Mouse (Mus musculus) induced T-regulatory cell, adult 2 months (primary cell): ENCODE data around the gene Olfr109.

Source experiments
- DNase-seq: peaks from one replicate; pipeline ENCODE4 v3.0.0-alpha.2; 2012; ENCODE audit warnings: low read depth

The Olfr109 gene

DNA sequence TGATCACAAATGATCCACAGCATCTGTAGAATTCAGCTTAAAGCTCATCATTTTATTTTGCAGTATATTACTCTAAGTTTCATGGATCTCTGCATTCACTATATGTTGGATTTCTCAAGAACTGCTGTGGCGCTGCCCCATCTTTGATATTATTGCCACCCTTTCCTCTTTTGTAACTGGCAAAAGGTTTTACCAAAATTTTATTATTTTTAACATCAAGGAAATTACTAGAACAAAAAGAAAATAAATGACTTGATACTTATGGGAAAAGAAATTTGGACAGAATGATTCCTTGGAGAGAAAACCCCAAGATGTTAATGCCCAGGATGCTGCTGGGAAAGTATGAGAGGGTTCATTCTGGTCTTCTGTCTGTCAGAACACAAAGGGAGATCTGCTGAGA is at the start of gene Olfr109:
Gene Olfr109, plus strand, starts transcription at position 301 of the 400 bp plus-strand sequence.
- DNase-seq: no peak

DNA sequence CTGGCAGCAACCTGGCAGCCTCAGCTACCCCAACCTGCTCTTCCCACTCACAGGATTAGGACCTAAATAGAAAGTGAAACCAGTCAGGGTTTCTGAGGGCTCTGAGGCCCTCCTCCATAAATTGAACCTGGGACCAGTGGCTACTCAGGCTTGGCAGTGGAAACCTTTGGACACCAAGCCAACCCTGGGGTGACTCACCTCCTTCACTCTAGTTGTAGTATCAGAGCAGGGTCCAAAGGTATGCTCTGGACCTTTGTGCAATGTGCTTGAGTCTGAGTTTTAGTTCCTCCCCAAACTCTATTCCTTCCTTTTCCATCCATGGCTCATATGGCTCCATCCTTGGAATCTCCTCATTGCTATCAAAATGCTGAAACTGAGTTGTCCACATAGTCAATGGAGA is 45.3 kb upstream of the Olfr109 start:
- DNase-seq: no peak

DNA sequence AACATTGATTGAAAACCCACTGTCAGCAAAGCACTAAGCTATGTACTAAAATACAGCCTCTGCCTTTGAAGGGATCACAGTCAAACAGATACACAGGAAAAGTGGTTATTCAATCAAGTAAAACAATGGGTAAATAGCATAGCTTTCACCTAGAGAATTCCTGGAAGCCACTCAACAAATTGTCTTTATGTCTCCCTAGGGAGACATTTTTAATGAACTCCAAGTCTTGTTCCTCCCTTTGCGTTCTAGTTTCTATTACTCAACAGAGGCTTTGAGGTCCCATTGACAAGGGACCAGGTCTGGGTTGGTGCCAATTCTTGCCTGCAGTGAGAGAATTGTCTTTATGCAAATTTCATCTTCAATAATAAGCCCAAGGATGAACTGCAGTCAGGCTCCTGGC is 13.5 kb upstream of the Olfr109 start, which contains the start of gene Olfr108:
Gene Olfr108, plus strand, starts transcription at position 301 of the 400 bp plus-strand sequence.
- DNase-seq: no peak

DNA sequence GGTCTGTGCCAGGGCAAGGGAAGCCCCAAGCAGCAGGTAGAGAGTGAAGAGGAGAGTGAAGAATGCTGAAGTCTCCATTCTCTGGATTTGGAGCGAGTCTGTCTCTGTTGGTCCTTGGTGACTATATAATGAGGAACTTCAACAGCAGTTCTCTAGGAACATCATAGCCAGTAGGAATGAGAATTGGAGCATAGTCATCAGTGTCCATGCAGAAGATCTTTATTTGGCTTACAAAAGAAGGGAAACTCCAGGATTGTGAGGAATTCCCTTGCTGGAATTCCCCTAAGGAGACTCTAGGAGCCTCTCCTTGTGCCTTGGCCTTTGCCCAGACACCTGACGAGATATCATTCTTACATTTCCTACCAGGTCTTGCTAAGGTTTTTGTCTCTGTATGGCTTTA is 24.7 kb downstream of the Olfr109 start, which contains the start of gene H2-M2:
Gene H2-M2, minus strand, starts transcription at position 101 of the 400 bp plus-strand sequence.
- no peak for DNase-seq

DNA sequence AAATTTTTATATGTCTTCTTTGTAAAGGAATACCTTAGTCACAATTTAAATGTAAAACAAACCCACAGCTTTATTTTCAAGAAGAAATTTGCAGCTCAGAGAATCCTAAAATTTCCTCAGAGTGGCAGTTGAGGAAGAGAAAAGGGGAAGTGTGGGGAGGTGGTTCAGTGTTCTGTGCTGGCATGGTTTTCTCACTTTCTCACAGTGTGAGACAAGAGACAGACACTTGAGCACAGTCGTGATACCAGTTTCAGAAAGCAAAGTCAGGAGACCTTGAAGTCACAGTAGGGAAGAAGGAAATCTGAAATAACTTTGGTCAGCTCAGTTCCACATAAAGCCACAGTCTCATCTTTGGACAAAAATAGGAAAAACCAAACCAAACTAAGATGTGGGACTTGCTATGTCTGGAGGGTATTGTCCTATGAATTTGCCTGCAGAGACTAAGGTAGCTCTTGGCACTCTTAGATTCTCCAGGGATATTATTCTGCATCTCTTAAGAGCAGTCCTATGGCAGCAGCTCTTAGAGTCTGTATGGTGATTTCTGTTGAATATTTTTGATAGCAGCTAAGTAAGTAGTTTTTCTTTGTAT is 33.3 kb downstream of the Olfr109 start, which contains the start of gene Olfr110:
Gene Olfr110, plus strand, starts transcription at position 539 of the 589 bp plus-strand sequence.
- DNase-seq: no peak

DNA sequence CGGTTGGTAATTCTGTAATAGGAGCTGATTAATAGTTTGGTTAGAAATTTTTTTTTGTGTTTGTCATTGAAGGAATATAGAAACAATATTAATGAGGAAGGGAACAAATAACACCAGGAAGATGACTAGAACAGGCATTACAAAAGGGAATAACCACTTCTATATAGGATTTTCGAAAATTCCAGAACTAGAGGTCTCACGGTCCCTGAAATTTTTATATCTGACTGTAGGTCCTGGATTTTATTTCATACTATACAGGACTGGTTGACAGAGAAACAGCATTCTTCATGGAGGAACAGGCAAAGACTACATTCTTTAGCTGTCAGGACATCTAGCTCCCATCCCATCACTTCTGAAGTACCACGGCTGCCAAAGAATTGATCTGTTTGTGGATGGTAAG is 49.0 kb downstream of the Olfr109 start, which contains the start of gene Olfr111:
Gene Olfr111, plus strand, starts transcription at position 301 of the 400 bp plus-strand sequence.
- no peak for DNase-seq
